Comparison of ENCODE assay signal across 29 mouse cellular contexts in the genomic region with DNA sequence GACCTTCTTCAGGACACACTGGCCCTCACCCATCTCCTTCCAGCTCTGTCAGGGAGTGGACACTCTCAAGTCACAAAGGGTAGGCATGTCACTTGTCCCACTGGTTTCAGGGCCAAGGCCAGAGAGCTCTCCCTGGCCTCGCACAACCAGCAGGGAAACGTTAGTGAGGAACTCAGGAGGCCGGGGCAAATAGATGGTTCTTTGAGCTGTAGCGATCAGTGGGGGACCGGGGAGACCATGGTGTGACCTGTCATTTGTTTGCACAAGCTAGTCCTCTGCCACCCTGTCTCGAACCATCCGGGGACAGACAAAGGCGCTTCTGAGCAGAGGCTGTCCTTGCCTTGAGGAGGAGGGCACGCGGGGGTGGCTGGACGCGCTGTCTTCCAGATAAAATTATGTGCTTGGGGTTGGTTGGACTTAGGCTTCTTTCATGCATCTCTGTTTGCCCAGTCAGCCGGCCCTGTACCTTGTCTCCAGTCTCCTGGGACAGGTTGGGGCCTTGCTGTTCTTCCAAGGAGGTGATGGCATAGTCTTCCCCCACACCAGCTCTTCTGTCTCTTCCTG.
DNase-seq lines count a peak whose midpoint lies in the region; ATAC-seq and TF ChIP-seq lines count a peak whose summit lies in the region.
"Had no signal": no experiment of that assay in that cellular context is flagged by ENCODE, and none has a peak within 500 bp of the region (broad histone marks: within the 10 kb centered on the region; RNA-seq: fewer than 3 reads in every experiment).

No protein-coding gene starts in this region.

- no peak overlapping the region for H3K4me3 ChIP-seq in hindbrain, embryonic 15.5 days
- no peak overlapping the region for H3K4me3 ChIP-seq in hindbrain, embryonic 14.5 days (replicated peaks; ENCODE audit: low read length)
- H3K4me3 ChIP-seq in liver, embryonic 13.5 days (replicated peaks), result no peak overlapping the region
- H3K4me3 ChIP-seq in liver, postnatal 0 days (ENCODE audit: low read depth, low read length), result no peak overlapping the region
- no peak overlapping the region for H3K4me3 ChIP-seq in intestine, embryonic 16.5 days (ENCODE audit: low read length)
- H3K4me3 ChIP-seq: embryonic facial prominence, embryonic 10.5 days; embryonic facial prominence, embryonic 15.5 days; forebrain, embryonic 12.5 days; hindbrain, embryonic 10.5 days; megakaryocyte, embryonic 14.5 days; midbrain, embryonic 12.5 days; myocyte; neural tube, embryonic 12.5 days had no signal

- H3K9me3 ChIP-seq in hindbrain, embryonic 15.5 days, result no peaks in the 10 kb centered on the region
- H3K9me3 ChIP-seq in hindbrain, embryonic 14.5 days (ENCODE audit: control insufficient read depth, low read length), result no peaks in the 10 kb centered on the region
- H3K9me3 ChIP-seq in liver, embryonic 13.5 days (replicated peaks), result no peaks in the 10 kb centered on the region
- no peaks in the 10 kb centered on the region for H3K9me3 ChIP-seq in liver, postnatal 0 days (ENCODE audit: low read length)
- no peaks in the 10 kb centered on the region for H3K9me3 ChIP-seq in intestine, embryonic 16.5 days (ENCODE audit: control insufficient read depth, low read length)
- H3K9me3 ChIP-seq: embryonic facial prominence, embryonic 10.5 days; embryonic facial prominence, embryonic 15.5 days; forebrain, embryonic 12.5 days; hindbrain, embryonic 10.5 days; megakaryocyte, embryonic 14.5 days; midbrain, embryonic 12.5 days; neural tube, embryonic 12.5 days had no signal

- TF ChIP-seq EP300 in liver, postnatal 0 days (IDR thresholded peaks at IDR 0.05; ENCODE audit: low read depth), result no peak

- no peak for ATAC-seq in hindbrain, embryonic 15.5 days (ENCODE audit: low FRiP score, low read depth)
- no peak for ATAC-seq in hindbrain, embryonic 14.5 days (ENCODE audit: low FRiP score)
- no peak for ATAC-seq in liver, embryonic 13.5 days (ENCODE audit: low read depth)
- ATAC-seq in liver, postnatal 0 days, result no peak
- no peak for ATAC-seq in intestine, embryonic 16.5 days
- ATAC-seq: CD4-positive, CD25-positive, alpha-beta regulatory T cell, adult 4 months; hindbrain, postnatal 0 days; lung, postnatal 0 days had no signal

- no peaks in the 10 kb centered on the region for H3K27me3 ChIP-seq in hindbrain, embryonic 15.5 days
- no peaks in the 10 kb centered on the region for H3K27me3 ChIP-seq in hindbrain, embryonic 14.5 days (ENCODE audit: control insufficient read depth, insufficient read depth, low read length)
- no peaks in the 10 kb centered on the region for H3K27me3 ChIP-seq in liver, embryonic 13.5 days
- H3K27me3 ChIP-seq in liver, postnatal 0 days (ENCODE audit: insufficient read depth, low read length), result no peaks in the 10 kb centered on the region
- H3K27me3 ChIP-seq in intestine, embryonic 16.5 days (replicated peaks; ENCODE audit: control insufficient read depth, insufficient read depth, low read length), result no peaks in the 10 kb centered on the region
- H3K27me3 ChIP-seq: embryonic facial prominence, embryonic 15.5 days; forebrain, embryonic 12.5 days; megakaryocyte, embryonic 14.5 days; midbrain, embryonic 12.5 days; neural tube, embryonic 12.5 days had no signal

- H3K27ac ChIP-seq in hindbrain, embryonic 15.5 days (replicated peaks), result 0 out of 2 replicates have a peak overlapping the region, but pooled peaks have one; percentile 17
- no peak overlapping the region for H3K27ac ChIP-seq in hindbrain, embryonic 14.5 days
- peak overlapping the region; percentile 45 for H3K27ac ChIP-seq in liver, embryonic 13.5 days
- H3K27ac ChIP-seq in liver, postnatal 0 days (ENCODE audit: low read depth), result no peak overlapping the region
- peak overlapping the region; percentile 76; the same call in 1 of the 2 replicates for H3K27ac ChIP-seq in intestine, embryonic 16.5 days (ENCODE audit: low read length)
- H3K27ac ChIP-seq: embryonic facial prominence, embryonic 10.5 days; embryonic facial prominence, embryonic 15.5 days; forebrain, embryonic 12.5 days; hindbrain, postnatal 0 days; midbrain, embryonic 12.5 days; neural tube, embryonic 12.5 days had no signal

- peaks cover 24% of the 10 kb centered on the region; the same call in 1 of the 2 replicates for H3K4me1 ChIP-seq in hindbrain, embryonic 15.5 days (replicated peaks)
- peaks cover 8% of the 10 kb centered on the region; the same call in 1 of the 2 replicates for H3K4me1 ChIP-seq in hindbrain, embryonic 14.5 days (replicated peaks; ENCODE audit: control insufficient read depth, insufficient read depth, low read length)
- H3K4me1 ChIP-seq in liver, embryonic 13.5 days (replicated peaks), result peaks cover 89% of the 10 kb centered on the region
- peaks cover 45% of the 10 kb centered on the region for H3K4me1 ChIP-seq in liver, postnatal 0 days (ENCODE audit: insufficient read depth)
- H3K4me1 ChIP-seq in intestine, embryonic 16.5 days (ENCODE audit: control insufficient read depth, insufficient read depth, low read length), result peaks cover 56% of the 10 kb centered on the region

- H3K9ac ChIP-seq in hindbrain, embryonic 15.5 days, result no peak overlapping the region
- H3K9ac ChIP-seq in hindbrain, embryonic 14.5 days, result no peak overlapping the region
- no peak overlapping the region for H3K9ac ChIP-seq in liver, embryonic 13.5 days
- H3K9ac ChIP-seq in liver, postnatal 0 days (replicated peaks), result no peak overlapping the region
- H3K9ac ChIP-seq in intestine, embryonic 16.5 days (ENCODE audit: low read depth, low read length), result no peak overlapping the region
- H3K9ac ChIP-seq: embryonic facial prominence, embryonic 15.5 days; forebrain, embryonic 12.5 days; forebrain, postnatal 0 days; midbrain, embryonic 12.5 days; neural tube, embryonic 12.5 days had no signal

- H3K36me3 ChIP-seq in hindbrain, embryonic 15.5 days, result no peaks in the 10 kb centered on the region
- no peaks in the 10 kb centered on the region for H3K36me3 ChIP-seq in hindbrain, embryonic 14.5 days (replicated peaks; ENCODE audit: control insufficient read depth, insufficient read depth)
- H3K36me3 ChIP-seq in liver, embryonic 13.5 days, result 0 out of 2 replicates have a peak, but pooled peaks cover 9% of the 10 kb centered on the region
- peaks cover 7% of the 10 kb centered on the region for H3K36me3 ChIP-seq in liver, postnatal 0 days (replicated peaks; ENCODE audit: insufficient read depth, low read length)
- no peaks in the 10 kb centered on the region for H3K36me3 ChIP-seq in intestine, embryonic 16.5 days (ENCODE audit: control insufficient read depth, insufficient read depth, low read length)
- H3K36me3 ChIP-seq: midbrain, embryonic 12.5 days; neural tube, embryonic 12.5 days had no signal

- H3K4me2 ChIP-seq in hindbrain, embryonic 15.5 days, result no peak overlapping the region
- H3K4me2 ChIP-seq in hindbrain, embryonic 14.5 days (replicated peaks), result no peak overlapping the region
- H3K4me2 ChIP-seq in liver, embryonic 13.5 days, result no peak overlapping the region
- H3K4me2 ChIP-seq in liver, postnatal 0 days (ENCODE audit: low read depth, low read length), result no peak overlapping the region
- H3K4me2 ChIP-seq in intestine, embryonic 16.5 days (ENCODE audit: low read depth, low read length), result no peak overlapping the region
- H3K4me2 ChIP-seq: embryonic facial prominence, embryonic 15.5 days; forebrain, embryonic 12.5 days; midbrain, embryonic 12.5 days; neural tube, embryonic 12.5 days had no signal

- WGBS in hindbrain, embryonic 15.5 days, result 83% methylated on average over 13 of the region's 13 CpGs
- WGBS in hindbrain, embryonic 14.5 days, result 88% methylated on average over 13 of the region's 13 CpGs
- WGBS in liver, embryonic 13.5 days (ENCODE audit: insufficient replicate concordance), result 76% methylated on average over 13 of the region's 13 CpGs
- 74% methylated on average over 13 of the region's 13 CpGs for WGBS in liver, postnatal 0 days (ENCODE audit: insufficient replicate concordance)
- 60% methylated on average over 13 of the region's 13 CpGs for WGBS in intestine, embryonic 16.5 days

- TF ChIP-seq CTCF in liver, postnatal 0 days (IDR thresholded peaks at IDR 0.05; ENCODE audit: low read depth), result no peak

- no peak for DNase-seq in hindbrain, embryonic 14.5 days (ENCODE audit: low spot score)
- no peak for DNase-seq in liver, embryonic 13.5 days
- DNase-seq in liver, postnatal 0 days, result no peak
- no peak for DNase-seq in heart, adult 8-10 months (ENCODE audit: low spot score)
- DNase-seq in right cerebral cortex, postnatal 36 days (ENCODE audit: low spot score in 2 of 2), result no peak
- DNase-seq: cerebellum, adult 8-10 months; cerebellum, postnatal 25 days; forebrain, postnatal 0 days; gastrocnemius, postnatal 10 days; heart, postnatal 14 days; kidney, adult 11 months; lung, adult 18-20 months; lung, postnatal 4 days; right cerebral cortex, postnatal 25 days; spleen, adult 18-20 months; thymus, postnatal 4 days had no signal

Comparison
In these comparisons a context has a peak if more than half of its experiments do, and no peak if none do; other contexts are left out.
1. H3K27ac ChIP-seq: peak in hindbrain, embryonic 15.5 days (single experiment), liver, embryonic 13.5 days (single experiment) and intestine, embryonic 16.5 days (single experiment); none in hindbrain, embryonic 14.5 days (single experiment) and liver, postnatal 0 days (single experiment).